Mouse (Mus musculus) Patski (cell line): Measurements from ENCODE around the gene Ubd. TPM values are rescaled to one million over a fixed set of nuclear protein-coding genes. Genes with fewer than 3 reads are reported as not detected.
"Not testable (repeated sequence)": the region's sequence is repeated elsewhere in the genome, so short reads cannot be mapped to it uniquely, and the experiment has no call there.

Experiments used
- ATAC-seq: fragments of 100-300 bp; one replicate; pipeline ENCODE4 v1.8.0; 2021
- CTCF ChIA-PET: fragments of 350-600 bp; sonication (Branson Sonifier 250); formaldehyde crosslinking; loops from one replicate; lab custom pipeline; 2022; ENCODE audit warnings: inconsistent platforms; lab: Charles Lee
- POLR2A ChIA-PET: fragments of 350-600 bp; sonication (Branson Sonifier 250); formaldehyde crosslinking; loops from one replicate; lab custom pipeline; 2022; ENCODE audit warnings: antibody characterized with exemption, inconsistent platforms; lab: Charles Lee
- DNase-seq: peaks from one replicate; pipeline ENCODE4 v3.0.0-alpha.2; 2011; ENCODE audit warnings: low read depth, low spot score
- H3K27me3 ChIP-seq: fragments of 371-371 bp; one replicate; pipeline ENCODE4 v1.5.1; 2021
- CTCF ChIP-seq: fragments of 100-300 bp; IDR thresholded peaks from one replicate; pipeline ENCODE4 v1.5.1; 2021
- in situ Hi-C: fragments of 300-500 bp; cut with MboI; formaldehyde crosslinking; loops from 3 replicates; pipeline ENCODE4 v1.11.1; 2018; ENCODE audit warnings: low pct_unique_long_range_greater_than_20kb, mixed read lengths
- polyA plus RNA-seq: library from polyadenylated mRNA; unstranded; gene quantifications from one replicate; pipeline ENCODE4 v1.2.3, GENCODE M21; 2021

Ubd gene
- polyA plus RNA-seq, 1 experiment from 2014 or later = 0.06 TPM

GRCm38 (mm10) chr17:37210884-37211768 lies 17.4 kb downstream of the Ubd start:
- in situ Hi-C loops = no loop called here
- peaks cover 21% of the 10 kb centered on the region for H3K27me3 ChIP-seq
- no peak for TF ChIP-seq CTCF
- ChIA-PET POLR2A (no interaction called here), CTCF (interaction anchor here (0.7 kb wide), 1 partner anchor 15 kb away, joined by 3 read pairs; no protein-coding TSS in a partner anchor)
- DNase-seq (no peak), ATAC-seq (no peak)

GRCm38 (mm10) chr17:37213018-37213417 lies 19.3 kb downstream of the Ubd start, which contains the start of gene Olfr95:
Olfr95 (minus strand) TSS chr17:37213118.
- ChIA-PET CTCF (interaction anchor here (0.7 kb wide), 1 partner anchor 9 kb away, joined by 3 read pairs; no protein-coding TSS in a partner anchor), POLR2A (no interaction called here)
- DNase-seq = no peak
- in situ Hi-C loops = no loop called here
- peaks cover 16% of the 10 kb centered on the region for H3K27me3 ChIP-seq
- ATAC-seq = no peak
- TF ChIP-seq CTCF = no peak

- POLR2A ChIA-PET = no interaction called here
- CTCF ChIA-PET = interaction anchor here (1.6 kb wide), 1 partner anchor 12 kb away, joined by 3 read pairs; no protein-coding TSS in a partner anchor
- H3K27me3 ChIP-seq = peaks cover 25% of the 10 kb centered on the region
- TF ChIP-seq CTCF = no peak
- in situ Hi-C loops = no loop called here
- DNase-seq (no peak), ATAC-seq (no peak)
Observed at GRCm38 (mm10) chr17:37218486-37218885, 24.8 kb downstream of the Ubd start.

GRCm38 (mm10) chr17:37219846-37220245 lies 26.2 kb downstream of the Ubd start, which contains the start of gene Olfr96:
Olfr96 (plus strand) TSS chr17:37220146.
- POLR2A ChIA-PET = no interaction called here
- in situ Hi-C loops = no loop called here
- DNase-seq = no peak
- peaks cover 33% of the 10 kb centered on the region for H3K27me3 ChIP-seq
- TF ChIP-seq CTCF = no peak
- CTCF ChIA-PET = interaction anchor here (0.7 kb wide), 1 partner anchor 16 kb away, joined by 3 read pairs; no protein-coding TSS in a partner anchor
- ATAC-seq = no peak

GRCm38 (mm10) chr17:37221879-37222278 lies 28.2 kb downstream of the Ubd start:
- DNase-seq = no peak
- H3K27me3 ChIP-seq = peaks cover 38% of the 10 kb centered on the region
- ATAC-seq = no peak
- CTCF ChIA-PET = no interaction called here
- in situ Hi-C loops = no loop called here
- peak; percentile 27 for TF ChIP-seq CTCF
- POLR2A ChIA-PET = no interaction called here

GRCm38 (mm10) chr17:37237230-37237629 lies 43.5 kb downstream of the Ubd start, which contains the start of gene Olfr97:
Olfr97 (minus strand) TSS chr17:37237330.
- DNase-seq, in situ Hi-C loops, POLR2A ChIA-PET, ATAC-seq, CTCF ChIA-PET, H3K27me3 ChIP-seq: not testable (repeated sequence)

GRCm38 (mm10) chr17:37242198-37242597 lies 48.5 kb downstream of the Ubd start:
- H3K27me3 ChIP-seq = no peaks in the 10 kb centered on the region
- ATAC-seq (no peak), DNase-seq (no peak)
- no peak for TF ChIP-seq CTCF
- POLR2A ChIA-PET = interaction anchor here (0.6 to 0.7 kb wide), 2 partner anchors 65 to 90 kb away, joined by 3 read pairs; no protein-coding TSS in a partner anchor
- in situ Hi-C loops = no loop called here
- CTCF ChIA-PET = interaction anchor here (0.6 to 0.7 kb wide), 2 partner anchors 10 to 884 kb away, joined by 3 read pairs; no protein-coding TSS in a partner anchor

Other genes with a start within 250 kb of the Ubd start
- 56.1 TPM for gene Ppp1r11, start 242.2 kb upstream of the Ubd start, polyA plus RNA-seq
- gene Znrd1, start 235.3 kb upstream of the Ubd start, polyA plus RNA-seq = 42.1 TPM
- 10.3 TPM for gene Znrd1as, start 235.3 kb upstream of the Ubd start, polyA plus RNA-seq
- gene 2410137M14Rik, start 212.7 kb upstream of the Ubd start, polyA plus RNA-seq = not detected
- gene H2-M5, start 204.4 kb upstream of the Ubd start, polyA plus RNA-seq = 0.28 TPM
- 36.3 TPM for gene Zfp57, start 192.7 kb upstream of the Ubd start, polyA plus RNA-seq
- 0.10 TPM for gene Mog, start 170.5 kb upstream of the Ubd start, polyA plus RNA-seq
- 44.4 TPM for gene Gabbr1, start 147.9 kb upstream of the Ubd start, polyA plus RNA-seq
- not detected for gene Olfr90, start 105.4 kb upstream of the Ubd start, polyA plus RNA-seq
- gene Olfr91, start 95.6 kb upstream of the Ubd start, polyA plus RNA-seq = not detected
- not detected for gene Olfr92, start 73.8 kb upstream of the Ubd start, polyA plus RNA-seq
- not detected for gene Olfr93, start 32.4 kb upstream of the Ubd start, polyA plus RNA-seq
- not detected for gene Olfr94, start 7.1 kb downstream of the Ubd start, polyA plus RNA-seq
- gene Olfr95, start 19.2 kb downstream of the Ubd start, polyA plus RNA-seq = not detected
- gene Olfr96, start 26.3 kb downstream of the Ubd start, polyA plus RNA-seq = not detected
- not detected for gene Olfr97, start 43.4 kb downstream of the Ubd start, polyA plus RNA-seq
- not detected for gene Olfr98, start 69.9 kb downstream of the Ubd start, polyA plus RNA-seq
- gene H2-M3, start 76.3 kb downstream of the Ubd start, polyA plus RNA-seq = 6.0 TPM
- 0.05 TPM for gene Olfr99, start 89.6 kb downstream of the Ubd start, polyA plus RNA-seq
- not detected for gene Olfr101, start 110.4 kb downstream of the Ubd start, polyA plus RNA-seq
- gene Olfr102, start 123.2 kb downstream of the Ubd start, polyA plus RNA-seq = not detected
- gene Olfr103, start 145.8 kb downstream of the Ubd start, polyA plus RNA-seq = not detected
- not detected for gene Olfr104-ps, start 165.7 kb downstream of the Ubd start, polyA plus RNA-seq
- not detected for gene Olfr105-ps, start 185.1 kb downstream of the Ubd start, polyA plus RNA-seq
- gene Olfr106-ps, start 196.5 kb downstream of the Ubd start, polyA plus RNA-seq = not detected
- 0.01 TPM for gene Olfr107, start 205.3 kb downstream of the Ubd start, polyA plus RNA-seq